Mouse (Mus musculus) urinary bladder, adult 2 months (tissue): Measurements from ENCODE around the gene Cacna2d2. TPM values are rescaled to one million over a fixed set of nuclear protein-coding genes. Genes with fewer than 3 reads are reported as not detected.

Experiments
- DNase-seq: peaks from one replicate; pipeline ENCODE4 v3.0.0; 2022; ENCODE audit warnings: low spot score
- polyA plus RNA-seq: library from polyadenylated mRNA; depleted of rRNA; stranded (reverse); fragments of >200 nt; gene quantifications from 2 replicates; pipeline ENCODE4 v1.2.3, GENCODE M21; 2012

Cacna2d2 gene
- polyA plus RNA-seq, 1 experiment, result 0.84 TPM

GRCm38 (mm10) chr9:107496359-107496758 lies 96.9 kb downstream of the Cacna2d2 start:
- DNase-seq, result no peak

- DNase-seq, result no peak
These were observed 101.4 kb downstream of the Cacna2d2 start for GRCm38 (mm10) chr9:107500708-107501286.

- DNase-seq, result no peak
These were observed 102.9 kb downstream of the Cacna2d2 start for GRCm38 (mm10) chr9:107502131-107502846.

GRCm38 (mm10) chr9:107504662-107505537 lies 105.5 kb downstream of the Cacna2d2 start:
- DNase-seq, result no peak

- no peak for DNase-seq
These were observed 108.9 kb downstream of the Cacna2d2 start for GRCm38 (mm10) chr9:107508266-107508665.

- no peak for DNase-seq
These were observed 111.1 kb downstream of the Cacna2d2 start for GRCm38 (mm10) chr9:107510384-107511100.

- no peak for DNase-seq
These were observed 112.0 kb downstream of the Cacna2d2 start for GRCm38 (mm10) chr9:107511436-107511835.

GRCm38 (mm10) chr9:107512326-107512725 lies 112.9 kb downstream of the Cacna2d2 start:
- no peak for DNase-seq

- peak; percentile 85 for DNase-seq
These were observed 115.0 kb downstream of the Cacna2d2 start for GRCm38 (mm10) chr9:107514303-107514955.

- no peak for DNase-seq
These were observed 120.9 kb downstream of the Cacna2d2 start for GRCm38 (mm10) chr9:107520331-107520730.

- no peak for DNase-seq
These were observed 121.8 kb downstream of the Cacna2d2 start for GRCm38 (mm10) chr9:107521190-107521589.

- no peak for DNase-seq
These were observed 122.4 kb downstream of the Cacna2d2 start for GRCm38 (mm10) chr9:107521711-107522399.

GRCm38 (mm10) chr9:107522400-107522711 lies 122.9 kb downstream of the Cacna2d2 start:
- no peak for DNase-seq

- no peak for DNase-seq
These were observed 127.0 kb downstream of the Cacna2d2 start for GRCm38 (mm10) chr9:107526198-107527026.

GRCm38 (mm10) chr9:107533791-107534407 lies 134.5 kb downstream of the Cacna2d2 start, which contains the start of gene Tmem115:
TSS of gene Tmem115 (plus strand) at chr9:107533945.
- peak; percentile 81 for DNase-seq

GRCm38 (mm10) chr9:107534408-107535202 lies 135.2 kb downstream of the Cacna2d2 start:
- no peak for DNase-seq

GRCm38 (mm10) chr9:107538231-107538630 lies 138.8 kb downstream of the Cacna2d2 start:
- no peak for DNase-seq

GRCm38 (mm10) chr9:107538711-107539110 lies 139.3 kb downstream of the Cacna2d2 start:
- DNase-seq, result no peak

- no peak for DNase-seq
These were observed 140.5 kb downstream of the Cacna2d2 start for GRCm38 (mm10) chr9:107539940-107540339.
